Mouse (Mus musculus): ENCODE measurements around the gene Gata2. TPM values are rescaled to one million over a fixed set of nuclear protein-coding genes. Genes with fewer than 3 reads are reported as not detected.
"Not testable (repeated sequence)": the region's sequence is repeated elsewhere in the genome, so short reads cannot be mapped to it uniquely, and the experiment has no call there.

The Gata2 gene
- polyA plus RNA-seq (2014; fragmentation: Nextera tagmentation; extraction: Ambion mirVana), result 1.5 and 1.6 TPM in 2 replicates

- DNase-seq (ENCODE audit: low spot score), result no peak
- peak within 1 kb of the TSS; percentile 26 for H3K4me3 ChIP-seq (ENCODE audit: low read depth, low read length)
- H3K27ac ChIP-seq (ENCODE audit: low read depth, low read length), result no peak within 1 kb of the TSS
- peaks cover 15% of the 10 kb centered on the region for H3K4me1 ChIP-seq (ENCODE audit: control insufficient read depth, insufficient read depth, low read length)
- H3K27me3 ChIP-seq (replicated peaks; ENCODE audit: control insufficient read depth, insufficient read depth, low read length), result peaks cover 98% of the 10 kb centered on the region
- no peaks in the 10 kb centered on the region for H3K36me3 ChIP-seq (ENCODE audit: control insufficient read depth, insufficient read depth, low read length)
- ATAC-seq, result no peak
- H3K9me3 ChIP-seq (replicated peaks; ENCODE audit: control insufficient read depth, low read length), result no peaks in the 10 kb centered on the region
- H3K4me2 ChIP-seq (ENCODE audit: low read length), result peak within 1 kb of the TSS; percentile 46
- H3K9ac ChIP-seq (ENCODE audit: low read length), result 0 out of 2 replicates have a peak within 1 kb of the TSS, but pooled peaks have one; percentile 25
- under 1% methylated on average over 57 of the region's 57 CpGs for WGBS
Observed at GRCm38 (mm10) chr6:88193433-88194052, at the start of gene Gata2. Gata2 (plus strand) TSS chr6:88193891.

DNA sequence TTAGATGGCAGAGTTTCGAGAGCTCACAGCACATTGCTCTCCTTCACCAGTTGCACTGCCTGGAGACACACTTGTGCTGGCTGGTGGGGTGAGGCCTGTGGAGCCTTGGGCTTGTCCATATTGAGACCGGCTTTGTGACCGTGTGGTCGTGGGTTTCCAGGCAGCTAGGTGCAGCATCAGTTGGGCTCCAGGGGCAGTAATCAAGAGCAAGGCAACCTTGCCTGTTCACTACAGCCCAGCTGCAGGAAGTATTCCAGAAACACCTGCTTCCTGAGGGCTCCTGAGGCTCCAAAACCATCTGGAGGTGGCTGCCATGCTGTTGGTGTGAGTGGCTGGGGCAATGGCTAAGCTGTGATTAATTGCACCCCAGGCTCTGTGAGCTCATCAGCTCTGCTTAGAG lies 47.9 kb upstream of the Gata2 start:
- Histone ChIP-seq H3K9ac (ENCODE audit: low read length) (no peak overlapping the region), H3K27ac (ENCODE audit: low read depth, low read length) (no peak overlapping the region)
- no peak for ATAC-seq

GRCm38 (mm10) chr6:88146576-88146975 lies 47.1 kb upstream of the Gata2 start:
- WGBS, result 84% methylated on average over 8 of the region's 8 CpGs

More for the DNA sequence above, 47.9 kb upstream of the Gata2 start:
- H3K9me3 ChIP-seq (replicated peaks; ENCODE audit: control insufficient read depth, low read length), result no peaks in the 10 kb centered on the region
- H3K27me3 ChIP-seq (replicated peaks; ENCODE audit: control insufficient read depth, insufficient read depth, low read length), result no peaks in the 10 kb centered on the region
- H3K36me3 ChIP-seq (ENCODE audit: control insufficient read depth, insufficient read depth, low read length), result no peaks in the 10 kb centered on the region
- no peak overlapping the region for H3K4me2 ChIP-seq (ENCODE audit: low read length)
- H3K4me1 ChIP-seq (ENCODE audit: control insufficient read depth, insufficient read depth, low read length), result no peaks in the 10 kb centered on the region; the same call in 1 of the 2 replicates
- no peak for DNase-seq (ENCODE audit: low spot score)
- WGBS, result 71% methylated on average over 4 of the region's 4 CpGs
- H3K4me3 ChIP-seq (ENCODE audit: low read depth, low read length), result no peak overlapping the region

DNA sequence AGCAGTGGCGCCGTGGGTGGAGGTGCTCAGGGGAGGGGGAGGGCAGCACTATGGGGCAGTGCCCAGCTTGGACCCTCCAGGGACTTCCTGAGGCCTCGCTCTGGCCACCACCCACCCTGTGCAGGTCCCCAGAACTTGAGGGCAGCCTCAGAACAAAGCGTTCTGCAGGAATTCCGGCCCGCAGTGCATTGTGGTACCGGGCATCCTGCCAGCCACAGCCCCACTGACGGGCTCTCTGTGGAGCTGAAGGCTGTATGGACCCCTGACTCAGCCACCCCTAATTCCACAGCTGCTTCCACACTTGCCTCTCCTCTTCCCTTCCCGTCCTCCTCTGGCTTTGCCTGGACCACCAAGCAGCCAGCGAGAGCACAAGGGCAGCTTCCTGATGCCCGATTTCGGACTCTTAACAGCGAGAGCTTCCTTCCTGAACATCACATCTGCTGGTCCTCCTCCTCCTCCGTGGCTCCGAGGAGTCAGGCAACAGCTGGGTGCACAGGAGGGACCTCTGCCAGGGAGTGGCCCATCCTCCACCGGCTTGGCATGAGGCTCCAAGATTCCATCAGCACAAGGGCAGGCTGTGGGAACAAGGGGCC lies 46.2 kb upstream of the Gata2 start:
- no peaks in the 10 kb centered on the region for H3K9me3 ChIP-seq (replicated peaks; ENCODE audit: control insufficient read depth, low read length)
- H3K4me3 ChIP-seq (ENCODE audit: low read depth, low read length), result no peak overlapping the region
- H3K27me3 ChIP-seq (replicated peaks; ENCODE audit: control insufficient read depth, insufficient read depth, low read length), result no peaks in the 10 kb centered on the region
- ATAC-seq (peak; percentile 46; the same call in 1 of the 2 replicates), DNase-seq (ENCODE audit: low spot score) (peak; percentile 39)
- no peaks in the 10 kb centered on the region for H3K36me3 ChIP-seq (ENCODE audit: control insufficient read depth, insufficient read depth, low read length)
- no peak overlapping the region for H3K4me2 ChIP-seq (ENCODE audit: low read length)
- H3K4me1 ChIP-seq (ENCODE audit: control insufficient read depth, insufficient read depth, low read length), result no peaks in the 10 kb centered on the region; the same call in 1 of the 2 replicates
- H3K9ac ChIP-seq (ENCODE audit: low read length), result no peak overlapping the region
- 63% methylated on average over 16 of the region's 16 CpGs for WGBS
- no peak overlapping the region for H3K27ac ChIP-seq (ENCODE audit: low read depth, low read length)

More at GRCm38 (mm10) chr6:88146576-88146975, 47.1 kb upstream of the Gata2 start:
- H3K9ac ChIP-seq (ENCODE audit: low read length), result no peak overlapping the region
- DNase-seq (ENCODE audit: low spot score), result no peak
- no peak for ATAC-seq
- H3K4me2 ChIP-seq (ENCODE audit: low read length), result no peak overlapping the region
- H3K36me3 ChIP-seq (ENCODE audit: control insufficient read depth, insufficient read depth, low read length), result no peaks in the 10 kb centered on the region
- H3K9me3 ChIP-seq (replicated peaks; ENCODE audit: control insufficient read depth, low read length), result no peaks in the 10 kb centered on the region
- no peaks in the 10 kb centered on the region for H3K27me3 ChIP-seq (replicated peaks; ENCODE audit: control insufficient read depth, insufficient read depth, low read length)
- no peak overlapping the region for H3K27ac ChIP-seq (ENCODE audit: low read depth, low read length)
- no peak overlapping the region for H3K4me3 ChIP-seq (ENCODE audit: low read depth, low read length)
- H3K4me1 ChIP-seq (ENCODE audit: control insufficient read depth, insufficient read depth, low read length), result no peaks in the 10 kb centered on the region; the same call in 1 of the 2 replicates

- Histone ChIP-seq H3K4me1 (ENCODE audit: control insufficient read depth, insufficient read depth, low read length) (no peaks in the 10 kb centered on the region; the same call in 1 of the 2 replicates), H3K27ac (ENCODE audit: low read depth, low read length) (no peak overlapping the region), H3K36me3 (ENCODE audit: control insufficient read depth, insufficient read depth, low read length) (no peaks in the 10 kb centered on the region), H3K9me3 (replicated peaks; ENCODE audit: control insufficient read depth, low read length) (no peaks in the 10 kb centered on the region), H3K27me3 (replicated peaks; ENCODE audit: control insufficient read depth, insufficient read depth, low read length) (no peaks in the 10 kb centered on the region), H3K4me3 (ENCODE audit: low read depth, low read length) (no peak overlapping the region), H3K4me2 (ENCODE audit: low read length) (no peak overlapping the region), H3K9ac (ENCODE audit: low read length) (no peak overlapping the region)
- WGBS, result 70% methylated on average over 4 of the region's 4 CpGs
- no peak for ATAC-seq
- DNase-seq (ENCODE audit: low spot score), result no peak
Observed at GRCm38 (mm10) chr6:88151335-88151734, 42.4 kb upstream of the Gata2 start.

- DNase-seq (ENCODE audit: low spot score) (no peak), ATAC-seq (no peak)
- H3K4me2 ChIP-seq (ENCODE audit: low read length), result no peak overlapping the region
- no peak overlapping the region for H3K27ac ChIP-seq (ENCODE audit: low read depth, low read length)
- no peaks in the 10 kb centered on the region for H3K9me3 ChIP-seq (replicated peaks; ENCODE audit: control insufficient read depth, low read length)
- no peaks in the 10 kb centered on the region; the same call in 1 of the 2 replicates for H3K4me1 ChIP-seq (ENCODE audit: control insufficient read depth, insufficient read depth, low read length)
- H3K9ac ChIP-seq (ENCODE audit: low read length), result no peak overlapping the region
- WGBS, result 91% methylated on average over 14 of the region's 14 CpGs
- H3K36me3 ChIP-seq (ENCODE audit: control insufficient read depth, insufficient read depth, low read length), result no peaks in the 10 kb centered on the region
- no peak overlapping the region for H3K4me3 ChIP-seq (ENCODE audit: low read depth, low read length)
- H3K27me3 ChIP-seq (replicated peaks; ENCODE audit: control insufficient read depth, insufficient read depth, low read length), result no peaks in the 10 kb centered on the region
Observed at GRCm38 (mm10) chr6:88152127-88152705, 41.5 kb upstream of the Gata2 start.

DNA sequence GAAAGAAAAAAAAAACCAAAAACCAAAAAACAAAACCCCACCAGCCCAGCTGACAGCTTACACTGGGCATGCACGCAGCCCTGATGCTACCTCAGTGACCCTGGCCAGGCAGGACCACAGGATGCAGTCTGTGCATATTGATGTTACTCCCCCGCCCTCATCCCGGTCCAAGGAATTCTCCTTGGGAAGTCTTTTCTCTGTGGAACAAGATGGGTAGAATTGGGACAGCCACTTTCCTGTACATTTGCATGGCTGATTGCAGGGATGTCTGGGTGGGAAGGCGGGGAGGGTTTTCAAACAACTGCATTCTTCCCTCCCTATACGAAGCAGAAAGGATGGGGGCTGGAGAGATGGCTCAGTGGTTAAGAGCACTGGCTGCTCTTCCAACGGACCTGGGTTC lies 40.7 kb upstream of the Gata2 start:
- Histone ChIP-seq H3K4me3 (ENCODE audit: low read depth, low read length) (no peak overlapping the region), H3K27me3 (replicated peaks; ENCODE audit: control insufficient read depth, insufficient read depth, low read length) (no peaks in the 10 kb centered on the region), H3K4me2 (ENCODE audit: low read length) (no peak overlapping the region), H3K9ac (ENCODE audit: low read length) (no peak overlapping the region), H3K36me3 (ENCODE audit: control insufficient read depth, insufficient read depth, low read length) (no peaks in the 10 kb centered on the region), H3K9me3 (replicated peaks; ENCODE audit: control insufficient read depth, low read length) (no peaks in the 10 kb centered on the region), H3K4me1 (ENCODE audit: control insufficient read depth, insufficient read depth, low read length) (no peaks in the 10 kb centered on the region), H3K27ac (ENCODE audit: low read depth, low read length) (no peak overlapping the region)
- WGBS, result 77% methylated on average over 6 of the region's 6 CpGs
- ATAC-seq, result no peak
- DNase-seq (ENCODE audit: low spot score), result no peak

- not testable (repeated sequence) for H3K4me1 ChIP-seq (ENCODE audit: control insufficient read depth, insufficient read depth, low read length); ATAC-seq; H3K27ac ChIP-seq (ENCODE audit: low read depth, low read length); H3K4me3 ChIP-seq (ENCODE audit: low read depth, low read length); DNase-seq (ENCODE audit: low spot score); H3K9me3 ChIP-seq (replicated peaks; ENCODE audit: control insufficient read depth, low read length); H3K4me2 ChIP-seq (ENCODE audit: low read length); H3K36me3 ChIP-seq (ENCODE audit: control insufficient read depth, insufficient read depth, low read length); H3K27me3 ChIP-seq (replicated peaks; ENCODE audit: control insufficient read depth, insufficient read depth, low read length); H3K9ac ChIP-seq (ENCODE audit: low read length)
- 92% methylated on average over 6 of the region's 6 CpGs for WGBS
Observed at GRCm38 (mm10) chr6:88155614-88156013, 38.1 kb upstream of the Gata2 start.

DNA sequence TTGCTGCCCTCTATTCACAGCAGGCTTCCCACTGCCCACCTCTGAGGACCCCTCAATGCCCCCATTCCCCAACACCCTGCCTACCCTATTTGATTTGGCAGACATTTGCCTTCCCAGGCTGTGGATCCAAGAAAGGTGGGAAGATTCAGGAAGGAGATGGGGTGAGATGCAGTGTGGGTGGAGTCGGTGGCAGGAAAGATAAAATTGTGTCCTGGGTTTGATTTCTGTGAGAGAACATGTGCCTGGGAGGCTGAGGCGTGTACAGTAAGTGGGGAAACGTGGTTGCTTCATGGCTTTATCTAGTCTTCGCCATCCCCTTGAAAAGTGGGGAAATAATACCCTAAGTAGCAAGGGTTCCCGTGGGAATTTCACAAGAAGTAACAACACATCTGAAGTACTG lies 34.9 kb upstream of the Gata2 start:
- H3K27me3 ChIP-seq (replicated peaks; ENCODE audit: control insufficient read depth, insufficient read depth, low read length), result no peaks in the 10 kb centered on the region
- no peak for ATAC-seq
- H3K36me3 ChIP-seq (ENCODE audit: control insufficient read depth, insufficient read depth, low read length), result no peaks in the 10 kb centered on the region
- DNase-seq (ENCODE audit: low spot score), result no peak
- 90% methylated on average over 5 of the region's 5 CpGs for WGBS
- no peak overlapping the region for H3K4me2 ChIP-seq (ENCODE audit: low read length)
- no peak overlapping the region for H3K9ac ChIP-seq (ENCODE audit: low read length)
- no peak overlapping the region for H3K4me3 ChIP-seq (ENCODE audit: low read depth, low read length)
- H3K9me3 ChIP-seq (replicated peaks; ENCODE audit: control insufficient read depth, low read length), result no peaks in the 10 kb centered on the region
- H3K4me1 ChIP-seq (ENCODE audit: control insufficient read depth, insufficient read depth, low read length), result no peaks in the 10 kb centered on the region
- no peak overlapping the region for H3K27ac ChIP-seq (ENCODE audit: low read depth, low read length)

All from forebrain, embryonic 14.5 days (tissue).